Mouse (Mus musculus) left cerebral cortex, postnatal 4 days (tissue): ENCODE measurements around the gene Noto. TPM values are rescaled to one million over a fixed set of nuclear protein-coding genes. Genes with fewer than 3 reads are reported as not detected.
A peak's percentile ranks its signal among the peaks of the same experiment; 100 is the strongest.

Experiments
- DNase-seq: peaks from one replicate; pipeline ENCODE4 v3.0.0-alpha.2; 2022
- intact Hi-C: fragments of 180-260 bp; cut with DNase I; formaldehyde crosslinking; loops from one replicate; pipeline ENCODE4 v1.15.1; 2025
- total RNA-seq, 2 experiments: library from RNA; stranded (reverse); gene quantifications; 2 replicates each; pipeline ENCODE4 v1.2.3; 2021

The Noto gene
- total RNA-seq, result not detected

GRCm38 (mm10) chr6:85423836-85424379 is at the start of gene Noto:
Gene Noto, plus strand, starts transcription at chr6:85423886.
- intact Hi-C loops, result no loop called here
- DNase-seq, result no peak

DNA sequence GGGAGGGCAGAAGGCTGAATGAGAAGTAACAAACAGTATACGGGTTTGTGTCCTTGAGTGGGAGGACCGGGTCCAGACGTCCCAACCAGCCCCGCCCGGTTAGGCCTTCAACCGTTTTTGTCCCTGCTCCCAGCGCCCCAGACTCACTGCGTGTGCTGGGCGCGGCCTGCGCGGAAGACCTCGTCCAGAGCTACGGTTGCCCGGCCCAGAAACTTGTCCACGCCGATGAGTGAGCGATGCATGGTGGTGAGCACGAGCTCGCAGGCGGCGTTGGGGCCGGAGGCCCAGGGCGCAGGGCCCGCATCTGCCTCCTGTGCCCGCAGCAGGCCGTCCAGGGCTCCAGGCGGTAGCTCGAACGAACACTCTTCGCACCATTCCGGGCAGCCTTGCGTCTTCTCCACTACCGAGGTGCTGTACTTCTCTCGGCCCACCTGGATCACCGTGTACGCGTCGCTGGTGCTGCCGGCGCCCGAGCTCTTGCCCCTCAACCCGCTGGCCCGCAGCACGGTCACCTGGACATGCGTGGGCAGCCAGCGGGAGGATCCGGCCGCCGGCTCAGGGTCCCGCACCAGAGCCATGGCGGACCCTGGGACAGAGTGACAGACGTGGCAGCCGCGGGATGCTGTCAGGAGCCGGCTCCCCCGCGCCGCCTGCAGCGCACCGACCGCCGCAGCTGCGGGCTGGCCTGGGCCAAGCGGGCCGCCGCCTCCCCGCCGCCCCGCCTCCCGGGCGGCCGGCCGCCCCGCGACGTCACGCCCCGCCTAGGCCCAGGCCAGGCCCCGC is 49.5 kb upstream of the Noto start, which contains the start of gene Rab11fip5:
TSS of gene Rab11fip5 (minus strand) at position 684 of the 783 bp plus-strand sequence.
- intact Hi-C loops, result no loop called here
- DNase-seq, result no peak

DNA sequence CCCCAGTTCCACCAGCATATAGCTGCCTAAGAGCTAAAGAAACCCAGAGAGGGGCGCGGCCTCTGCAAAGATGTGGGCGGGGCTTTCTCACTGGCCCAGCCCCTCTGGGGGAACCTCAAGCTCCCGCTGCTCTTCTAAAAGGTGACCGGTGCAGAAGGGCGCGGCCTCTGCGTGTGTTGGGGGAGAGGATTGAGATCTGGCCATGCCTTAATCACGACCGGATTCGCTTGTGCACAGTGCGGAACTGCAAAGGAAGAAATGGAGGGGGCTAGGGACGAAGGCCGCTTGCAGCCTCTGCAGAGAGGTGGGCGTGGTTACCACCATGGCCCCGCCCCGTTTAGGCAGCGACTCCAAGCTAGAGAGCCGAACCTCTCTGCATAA is 49.0 kb upstream of the Noto start:
- intact Hi-C loops, result no loop called here

DNA sequence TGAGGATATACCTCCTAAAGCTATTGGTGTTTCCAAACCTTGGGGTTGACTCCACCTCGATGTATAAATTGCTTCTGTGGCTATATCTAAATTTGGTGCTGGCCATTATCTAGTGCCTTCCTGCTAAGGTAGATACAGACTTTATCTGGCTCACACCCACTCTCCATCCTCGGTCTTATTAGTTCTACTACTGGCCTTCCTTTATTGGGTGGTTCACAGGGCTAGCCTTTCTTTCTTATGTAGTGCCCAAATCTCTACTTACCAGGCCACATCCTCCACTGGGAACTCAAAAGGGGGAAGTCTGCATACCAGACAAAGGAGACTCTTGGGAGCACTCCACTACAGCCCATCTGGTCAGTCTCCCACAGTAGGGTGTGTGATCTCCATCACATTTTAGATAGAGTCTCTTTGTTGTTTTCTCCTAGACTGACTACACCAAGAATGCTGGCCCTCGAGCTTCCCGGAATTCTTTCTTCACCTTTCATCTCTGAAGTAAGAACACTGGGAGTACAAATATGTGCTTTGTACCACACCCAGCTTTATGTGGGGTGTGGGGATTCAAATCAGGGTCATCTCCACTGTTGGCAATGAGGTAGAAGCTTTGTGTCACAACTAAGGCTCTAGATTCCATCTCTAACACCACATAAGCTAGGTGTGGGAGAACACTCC is 46.5 kb upstream of the Noto start:
- intact Hi-C loops, result no loop called here
- no peak for DNase-seq

More for the DNA sequence above, 49.0 kb upstream of the Noto start:
- peak; percentile 98 for DNase-seq

DNA sequence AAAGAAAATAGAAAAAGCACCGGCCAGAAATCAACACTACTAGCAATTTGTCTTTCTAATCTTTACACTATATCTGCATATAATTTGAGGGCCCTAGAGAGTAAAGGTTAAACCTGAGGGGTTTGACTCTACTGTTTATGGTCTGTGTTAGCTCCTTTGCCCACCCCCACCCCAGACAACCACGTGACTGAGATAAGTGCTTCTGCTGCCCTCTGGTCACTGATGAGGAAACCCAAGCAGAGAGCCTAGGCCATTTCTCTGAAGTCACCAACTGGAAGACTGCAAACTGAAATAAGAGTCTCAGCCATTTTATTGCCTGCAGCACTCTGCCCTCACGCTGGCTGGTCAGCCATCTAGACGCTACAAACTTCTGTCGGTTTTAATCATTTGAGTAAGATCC is 45.8 kb upstream of the Noto start:
- intact Hi-C loops, result no loop called here
- no peak for DNase-seq

DNA sequence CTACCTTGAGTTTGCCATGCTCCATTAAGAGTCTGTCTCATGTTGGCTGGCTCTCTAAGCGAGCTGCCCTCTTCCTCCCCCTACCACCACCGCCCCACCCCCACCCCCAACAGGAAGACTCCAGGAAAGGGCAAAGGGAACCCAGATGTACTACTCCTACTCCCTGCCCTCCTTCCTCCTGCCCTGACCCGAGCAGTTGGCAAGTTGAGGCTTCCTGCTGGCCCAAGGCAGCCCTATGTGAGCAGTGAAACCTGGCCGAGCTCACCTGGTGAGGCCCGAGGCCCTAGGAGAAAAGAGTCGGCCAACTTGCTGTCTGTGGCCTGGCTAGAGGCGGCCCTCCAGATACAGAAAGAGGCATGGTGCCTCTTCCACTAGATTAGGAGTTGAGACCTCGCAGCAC is 45.1 kb upstream of the Noto start:
- DNase-seq, result no peak
- intact Hi-C loops, result no loop called here

DNA sequence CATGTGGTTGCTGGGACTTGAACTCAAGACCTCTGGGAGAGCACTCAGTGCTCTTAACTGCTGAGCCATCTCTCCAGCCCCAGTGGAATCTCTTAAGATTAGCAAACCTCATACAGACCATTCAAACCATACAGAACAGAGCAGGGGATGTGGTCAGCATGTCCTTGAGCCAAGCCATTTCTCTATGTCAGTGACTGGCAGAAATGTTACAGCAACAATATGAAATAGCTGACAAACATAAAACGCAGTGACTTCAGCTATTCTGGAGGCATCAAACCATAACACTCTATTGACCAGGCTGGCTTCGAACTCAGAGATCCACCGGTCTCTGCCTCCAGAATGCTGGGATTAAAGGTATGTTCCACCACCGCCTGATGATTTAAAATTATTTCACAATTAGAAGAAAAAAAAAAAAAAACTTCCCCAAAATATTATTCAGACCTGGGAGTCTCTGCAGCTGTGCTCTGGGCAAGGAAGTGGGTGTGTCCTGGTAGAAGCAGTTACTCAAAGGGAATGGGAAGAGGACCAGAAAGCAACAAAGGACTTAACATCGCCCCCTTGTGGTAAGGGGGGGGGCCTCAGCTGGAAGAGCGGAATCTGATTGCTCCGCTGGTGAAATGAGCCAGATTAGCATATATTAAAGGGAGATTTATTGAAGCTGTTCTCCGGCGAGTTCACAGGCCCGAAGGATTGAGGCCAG is 43.3 kb upstream of the Noto start:
- DNase-seq, result peak; percentile 79
- intact Hi-C loops, result no loop called here

- no peak for DNase-seq
- intact Hi-C loops, result no loop called here
These were observed 42.6 kb upstream of the Noto start for GRCm38 (mm10) chr6:85380901-85381647.

DNA sequence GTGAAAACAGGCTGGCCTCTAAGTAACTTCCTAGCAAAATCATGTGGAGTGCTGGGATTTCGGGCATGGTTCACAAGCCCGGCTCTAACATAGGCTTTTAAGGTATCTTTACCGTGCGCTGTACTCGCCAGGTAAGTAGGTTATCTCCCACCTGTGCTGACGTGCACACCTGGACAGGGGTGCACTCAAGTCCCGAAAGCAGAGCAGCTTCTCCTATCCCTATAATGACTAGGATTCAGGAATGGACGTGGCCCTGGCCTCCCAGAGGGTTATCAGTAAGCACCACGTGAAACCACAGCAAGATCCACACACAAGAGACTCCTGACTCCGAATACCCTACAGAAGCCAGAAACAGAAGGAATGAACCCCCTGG is 42.1 kb upstream of the Noto start:
- no peak for DNase-seq
- intact Hi-C loops, result no loop called here

- no peak for DNase-seq
- intact Hi-C loops, result no loop called here
These were observed 40.9 kb upstream of the Noto start for GRCm38 (mm10) chr6:85382791-85383190.

GRCm38 (mm10) chr6:85388608-85389007 is 35.1 kb upstream of the Noto start:
- DNase-seq, result no peak
- intact Hi-C loops, result no loop called here

- peak; percentile 80 for DNase-seq
- intact Hi-C loops, result loop anchor here (5.0 kb wide), 1 partner anchor 45 kb away; no protein-coding TSS in a partner anchor
These were observed 31.9 kb upstream of the Noto start for GRCm38 (mm10) chr6:85391803-85392202.

- intact Hi-C loops, result no loop called here
These were observed 28.3 kb upstream of the Noto start for GRCm38 (mm10) chr6:85395360-85395759.

DNA sequence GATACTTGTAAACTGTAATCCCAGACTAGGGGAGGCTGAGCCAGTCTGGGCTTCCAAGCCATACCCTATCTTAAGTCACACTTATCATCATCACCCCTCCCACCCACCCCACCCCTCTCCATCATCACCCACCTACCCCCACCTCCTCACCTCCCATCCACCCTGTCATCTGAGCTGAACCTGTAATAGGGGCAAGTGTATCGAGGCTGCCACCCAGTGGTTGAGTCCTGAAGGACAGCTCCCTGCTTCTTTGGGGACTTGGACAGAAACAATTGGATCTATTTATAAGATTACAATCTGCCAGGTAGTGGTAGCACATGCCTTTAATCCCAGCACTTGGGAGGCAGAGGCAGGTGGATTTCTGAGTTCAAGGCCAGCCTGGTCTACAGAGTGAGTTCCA is 26.5 kb upstream of the Noto start:
- no peak for DNase-seq
- intact Hi-C loops, result no loop called here

More at GRCm38 (mm10) chr6:85395360-85395759, 28.3 kb upstream of the Noto start:
- no peak for DNase-seq

DNA sequence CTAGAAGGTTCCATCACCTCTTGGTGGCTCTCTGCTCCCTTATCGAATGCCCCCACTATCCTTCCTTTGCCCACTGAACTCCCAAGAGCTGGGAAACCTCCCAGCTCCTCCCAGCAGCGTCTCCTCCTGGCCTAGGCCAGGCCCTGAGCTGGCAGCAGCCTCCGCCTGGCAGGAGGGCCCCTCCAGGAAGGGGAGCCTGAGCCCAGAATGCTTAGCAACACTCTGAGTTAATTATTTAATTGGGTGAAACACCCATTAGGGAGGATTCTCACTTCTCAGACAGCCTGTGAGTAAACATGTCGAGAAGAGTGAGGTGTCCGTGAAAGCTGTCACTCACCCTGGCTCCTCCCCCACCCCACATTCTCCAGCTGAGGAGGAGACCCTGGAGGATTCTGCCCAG is 24.0 kb upstream of the Noto start:
- no peak for DNase-seq
- intact Hi-C loops, result no loop called here

DNA sequence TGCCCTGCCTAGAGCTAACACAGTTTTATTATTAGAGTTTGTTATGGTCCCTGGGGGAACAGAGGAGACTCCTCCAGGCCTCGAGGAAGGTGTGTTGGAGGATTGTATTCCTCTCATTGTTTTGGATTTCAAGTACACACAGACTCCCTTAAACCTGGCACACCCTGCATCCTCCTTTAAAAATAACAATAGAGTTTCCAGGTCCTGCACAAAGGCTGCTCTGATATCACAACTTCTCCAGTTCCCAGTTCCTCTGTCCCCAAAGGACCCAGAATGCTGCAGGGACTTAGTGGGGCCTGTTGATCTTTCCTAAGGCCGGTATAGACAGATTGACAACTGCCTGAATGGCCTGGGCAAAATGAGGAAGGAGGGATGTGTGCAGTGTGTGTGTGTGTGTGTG is 21.1 kb upstream of the Noto start:
- intact Hi-C loops, result no loop called here
- no peak for DNase-seq

- DNase-seq, result no peak
- intact Hi-C loops, result no loop called here
These were observed 20.6 kb upstream of the Noto start for GRCm38 (mm10) chr6:85403039-85403438.

GRCm38 (mm10) chr6:85409003-85409402 is 14.7 kb upstream of the Noto start:
- no peak for DNase-seq
- intact Hi-C loops, result no loop called here

GRCm38 (mm10) chr6:85410771-85411273 is 12.9 kb upstream of the Noto start:
- DNase-seq, result peak; percentile 61
- intact Hi-C loops, result loop anchor here (2.0 kb wide), 1 partner anchor 250 kb away; no protein-coding TSS in a partner anchor

- intact Hi-C loops, result no loop called here
These were observed 7.9 kb upstream of the Noto start for GRCm38 (mm10) chr6:85415829-85416228.

More at GRCm38 (mm10) chr6:85415829-85416228, 7.9 kb upstream of the Noto start:
- no peak for DNase-seq
